Mouse (Mus musculus) heart, adult 9 months (tissue): Measurements from ENCODE around the gene Stap2.

Source experiments
- DNase-seq, 2 experiments: peaks; one replicate each; pipeline ENCODE4 v3.0.0; 2022; ENCODE audit warnings: low spot score in 2 of 2

The Stap2 gene

GRCm38 (mm10) chr17:56005415-56006061 lies at the start of gene Stap2, which contains the start of gene Mpnd:
Gene Stap2, minus strand, starts transcription at chr17:56005584.
Gene Mpnd, plus strand, starts transcription at chr17:56005711.
- peak; percentile 78 to 84 for DNase-seq

GRCm38 (mm10) chr17:56054938-56055337 lies 49.6 kb upstream of the Stap2 start:
- no peak for DNase-seq

GRCm38 (mm10) chr17:56051369-56051768 lies 46.0 kb upstream of the Stap2 start:
- DNase-seq: no peak

- DNase-seq: no peak
Observed at GRCm38 (mm10) chr17:56040857-56041163, 35.4 kb upstream of the Stap2 start.

- DNase-seq: peak; percentile 98 to 99
Observed at GRCm38 (mm10) chr17:56040030-56040856, 34.9 kb upstream of the Stap2 start, which contains the start of gene Chaf1a. Gene Chaf1a, plus strand, starts transcription at chr17:56040439.

GRCm38 (mm10) chr17:56039345-56039744 lies 34.0 kb upstream of the Stap2 start:
- DNase-seq: no peak

GRCm38 (mm10) chr17:56038583-56039261 lies 33.3 kb upstream of the Stap2 start:
- no peak for DNase-seq

GRCm38 (mm10) chr17:56036901-56037287 lies 31.5 kb upstream of the Stap2 start:
- no peak for DNase-seq

GRCm38 (mm10) chr17:56036176-56036900 lies 31.0 kb upstream of the Stap2 start, which contains the start of gene Sh3gl1:
Gene Sh3gl1, minus strand, starts transcription at chr17:56036635.
- peak; percentile 98 to 99 for DNase-seq

GRCm38 (mm10) chr17:56035216-56035615 lies 29.8 kb upstream of the Stap2 start:
- DNase-seq: no peak

- DNase-seq: no peak
Observed at GRCm38 (mm10) chr17:56034726-56035100, 29.3 kb upstream of the Stap2 start.

- DNase-seq: peak; percentile 54 to 55
Observed at GRCm38 (mm10) chr17:56034040-56034725, 28.8 kb upstream of the Stap2 start.

GRCm38 (mm10) chr17:56032831-56033230 lies 27.4 kb upstream of the Stap2 start:
- DNase-seq: no peak

GRCm38 (mm10) chr17:56032127-56032733 lies 26.8 kb upstream of the Stap2 start:
- DNase-seq: no peak

- no peak for DNase-seq
Observed at GRCm38 (mm10) chr17:56031431-56031830, 26.0 kb upstream of the Stap2 start.

GRCm38 (mm10) chr17:56030919-56031318 lies 25.5 kb upstream of the Stap2 start:
- peak; percentile 50 to 66 for DNase-seq

GRCm38 (mm10) chr17:56030238-56030870 lies 25.0 kb upstream of the Stap2 start:
- DNase-seq: no peak

- no peak for DNase-seq
Observed at GRCm38 (mm10) chr17:56027801-56028441, 22.5 kb upstream of the Stap2 start.

- DNase-seq: no peak
Observed at GRCm38 (mm10) chr17:56026881-56027280, 21.5 kb upstream of the Stap2 start.

GRCm38 (mm10) chr17:56026303-56026702 lies 20.9 kb upstream of the Stap2 start:
- no peak for DNase-seq
